Mouse (Mus musculus): ENCODE measurements around the gene Spcs1.

The Spcs1 gene

GRCm38 (mm10) chr14:31001307-31002205 is at the start of gene Spcs1, which contains the start of gene Glt8d1:
Gene Spcs1 (minus strand): TSS chr14:31001672.
Gene Glt8d1 (plus strand): TSS chr14:31001400.
- peak; percentile 75 to 83 for DNase-seq (ENCODE audit: low spot score in 2 of 2)

GRCm38 (mm10) chr14:31045817-31046216 is 44.3 kb upstream of the Spcs1 start:
- no peak for DNase-seq (ENCODE audit: low spot score in 2 of 2)

- DNase-seq (ENCODE audit: low spot score in 2 of 2): no peak
Measured at GRCm38 (mm10) chr14:31045296-31045695, 43.8 kb upstream of the Spcs1 start.

- no peak for DNase-seq (ENCODE audit: low spot score in 2 of 2)
Measured at GRCm38 (mm10) chr14:31025785-31026184, 24.3 kb upstream of the Spcs1 start.

GRCm38 (mm10) chr14:31022579-31022978 is 21.1 kb upstream of the Spcs1 start:
- DNase-seq (ENCODE audit: low spot score in 2 of 2): no peak

GRCm38 (mm10) chr14:31019331-31020205 is 18.1 kb upstream of the Spcs1 start:
- peak; percentile 23 to 27 for DNase-seq (ENCODE audit: low spot score in 2 of 2)

- peak; percentile 92 to 96 for DNase-seq (ENCODE audit: low spot score in 2 of 2)
Measured at GRCm38 (mm10) chr14:31018860-31019291, 17.4 kb upstream of the Spcs1 start, which contains the start of the genes Pbrm1 and Gnl3. Gene Pbrm1 (plus strand): TSS chr14:31019138. Gene Gnl3 (minus strand): TSS chr14:31019152.

- no peak for DNase-seq (ENCODE audit: low spot score in 2 of 2)
Measured at GRCm38 (mm10) chr14:31017854-31018253, 16.4 kb upstream of the Spcs1 start.

GRCm38 (mm10) chr14:31016063-31016462 is 14.6 kb upstream of the Spcs1 start:
- DNase-seq (ENCODE audit: low spot score in 2 of 2): no peak

- no peak for DNase-seq (ENCODE audit: low spot score in 2 of 2)
Measured at GRCm38 (mm10) chr14:31013928-31014327, 12.5 kb upstream of the Spcs1 start.

- DNase-seq (ENCODE audit: low spot score in 2 of 2): no peak
Measured at GRCm38 (mm10) chr14:31011588-31011987, 10.1 kb upstream of the Spcs1 start.

- DNase-seq (ENCODE audit: low spot score in 2 of 2): no peak
Measured at GRCm38 (mm10) chr14:31006779-31007178, 5.3 kb upstream of the Spcs1 start.

- DNase-seq (ENCODE audit: low spot score in 2 of 2): no peak
Measured at GRCm38 (mm10) chr14:31004527-31004926, 3.1 kb upstream of the Spcs1 start.

GRCm38 (mm10) chr14:31000816-31001306 is 611 bp downstream of the Spcs1 start:
- DNase-seq (ENCODE audit: low spot score in 2 of 2): no peak

- DNase-seq (ENCODE audit: low spot score in 2 of 2): no peak
Measured at GRCm38 (mm10) chr14:31000356-31000755, 1.1 kb downstream of the Spcs1 start.

GRCm38 (mm10) chr14:30996417-30996816 is 5.1 kb downstream of the Spcs1 start:
- DNase-seq (ENCODE audit: low spot score in 2 of 2): no peak

- no peak for DNase-seq (ENCODE audit: low spot score in 2 of 2)
Measured at GRCm38 (mm10) chr14:30976222-30976621, 25.2 kb downstream of the Spcs1 start.

- peak; percentile 18 to 27 for DNase-seq (ENCODE audit: low spot score in 2 of 2)
Measured at GRCm38 (mm10) chr14:30974204-30974603, 27.3 kb downstream of the Spcs1 start.

GRCm38 (mm10) chr14:30960366-30960765 is 41.1 kb downstream of the Spcs1 start:
- DNase-seq (ENCODE audit: low spot score in 2 of 2): no peak

- no peak for DNase-seq (ENCODE audit: low spot score in 2 of 2)
Measured at GRCm38 (mm10) chr14:30959031-30959430, 42.4 kb downstream of the Spcs1 start.

- DNase-seq (ENCODE audit: low spot score in 2 of 2): no peak
Measured at GRCm38 (mm10) chr14:30958517-30958916, 43.0 kb downstream of the Spcs1 start.

All from frontal cortex, postnatal 14 days (tissue).